Mouse (Mus musculus) stomach, postnatal 0 days (tissue): ENCODE data around the gene Galnt14.

ENCODE experiments used
- CTCF ChIP-seq: IDR thresholded peaks from 2 replicates; pipeline ENCODE4 v1.5.1; 2016; ENCODE audit warnings: antibody characterized with exemption, low read depth, mild to moderate bottlenecking, moderate library complexity
- EP300 ChIP-seq: optimal IDR thresholded peaks from 2 replicates; pipeline ENCODE3; 2016; ENCODE audit warnings: antibody characterized with exemption

- TF ChIP-seq EP300 (no peak), CTCF (no peak)
Measured at GRCm38 (mm10) chr17:73587573-73587972, 122.7 kb downstream of the Galnt14 start.
